Mouse (Mus musculus) CD8-positive naive resting alpha-beta T cell, adult 2 months (primary cell): ENCODE measurements around the gene Klf6.

Experiments
- DNase-seq, 2 experiments: peaks; one replicate each; pipeline ENCODE4 v3.0.0; 2022; ENCODE audit warnings: low read depth in 2 of 2, low spot score in 2 of 2

Gene Klf6

DNA sequence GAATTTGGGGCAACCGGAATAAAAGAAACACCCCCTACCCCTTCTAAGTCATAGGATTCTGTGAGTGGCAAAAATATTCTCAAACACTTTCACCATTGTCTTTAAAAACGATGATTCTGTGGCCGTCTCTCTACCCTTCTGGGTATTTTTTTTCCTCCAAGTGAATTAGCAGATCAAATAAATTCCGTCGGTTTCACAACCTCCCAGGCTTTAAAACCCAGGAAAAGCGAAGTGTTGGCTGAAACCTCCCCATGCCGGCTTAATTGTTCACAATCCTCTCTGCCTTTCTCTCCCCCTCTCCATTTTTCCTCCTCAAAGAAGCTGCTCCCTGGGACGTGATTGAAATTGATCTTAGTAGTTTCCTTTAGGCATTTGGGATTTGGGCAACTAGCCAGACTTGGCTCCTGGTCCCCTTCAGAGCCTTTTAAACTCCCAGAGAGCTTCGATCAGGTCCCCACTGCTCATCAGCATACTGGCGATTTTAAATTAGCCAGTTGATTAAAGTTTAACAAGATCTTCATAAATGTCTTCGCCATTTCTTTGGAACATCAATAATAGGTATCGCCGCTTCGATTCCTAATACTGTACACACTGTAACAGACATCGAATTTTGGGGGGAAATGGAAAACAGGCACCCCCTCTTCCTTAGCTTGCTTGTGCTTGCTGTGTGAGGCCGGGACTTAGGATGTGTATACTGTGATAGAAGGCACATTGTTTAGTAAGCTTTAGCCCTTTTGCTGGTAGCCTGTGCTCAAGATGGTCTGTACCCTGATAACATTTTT lies 1.5 kb downstream of the Klf6 start:
- no peak for DNase-seq

DNA sequence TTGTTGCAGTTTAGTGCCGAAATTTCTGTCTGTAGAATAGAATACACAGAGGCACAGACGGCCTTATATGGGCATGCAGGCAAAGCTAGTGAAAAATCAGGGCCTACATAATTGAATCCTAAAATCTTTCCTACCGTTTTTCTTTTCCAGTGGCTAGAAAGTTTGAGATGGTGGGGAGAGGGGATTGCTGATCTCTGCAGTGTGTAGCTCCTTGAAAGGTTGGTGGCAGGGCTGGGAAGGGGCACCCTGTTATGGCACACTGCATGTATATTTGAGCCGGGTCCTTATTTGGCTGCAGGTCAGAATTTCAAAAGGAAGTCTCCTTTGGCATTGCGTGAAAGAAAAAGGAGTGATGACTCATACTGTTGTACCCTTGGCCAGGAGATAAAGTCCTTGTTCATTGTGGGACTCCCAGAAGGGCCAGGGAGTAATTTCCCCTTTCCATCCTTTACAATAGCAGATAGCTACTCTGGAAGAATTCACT lies 2.2 kb downstream of the Klf6 start:
- no peak for DNase-seq

DNA sequence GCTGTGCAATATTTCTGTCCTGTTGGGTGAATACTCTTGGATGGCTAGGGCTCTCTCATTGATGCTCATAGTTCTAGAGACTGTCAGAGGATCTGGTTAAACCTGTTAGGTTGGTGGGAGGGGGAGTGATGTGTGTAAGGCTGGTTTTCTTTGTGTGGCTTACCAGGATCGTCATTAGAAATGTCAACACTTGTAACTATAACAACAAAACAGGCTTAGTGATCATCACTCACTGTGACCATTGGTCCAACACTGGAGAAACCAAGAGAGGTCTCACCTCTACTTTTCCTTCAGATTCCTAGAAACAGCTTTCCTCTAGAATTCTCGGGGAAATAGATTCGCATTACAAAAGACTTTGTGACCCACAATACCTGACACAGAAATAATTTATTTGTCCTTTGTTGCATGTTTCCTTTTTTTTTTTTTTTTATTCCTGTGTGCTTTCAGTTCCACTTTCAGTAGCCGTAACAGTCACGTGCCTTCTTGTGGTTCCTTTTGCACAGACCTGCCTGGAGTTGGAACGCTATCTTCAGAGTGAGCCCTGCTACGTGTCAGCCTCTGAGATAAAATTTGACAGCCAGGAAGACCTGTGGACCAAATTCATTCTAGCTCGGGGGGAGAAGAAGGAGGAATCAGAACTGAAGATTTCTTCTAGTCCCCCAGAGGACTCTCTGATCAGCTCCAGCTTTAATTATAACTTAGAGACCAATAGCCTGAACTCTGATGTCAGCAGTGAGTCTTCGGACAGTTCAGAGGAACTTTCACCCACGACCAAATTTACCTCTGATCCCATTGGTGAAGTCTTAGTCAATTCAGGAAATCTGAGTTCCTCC lies 3.2 kb downstream of the Klf6 start:
- DNase-seq = peak; percentile 54 to 65

- DNase-seq = no peak
Observed at GRCm38 (mm10) chr13:5865098-5865415, 3.8 kb downstream of the Klf6 start.

GRCm38 (mm10) chr13:5866091-5866490 lies 4.8 kb downstream of the Klf6 start:
- no peak for DNase-seq

- DNase-seq = no peak
Observed at GRCm38 (mm10) chr13:5866532-5866931, 5.2 kb downstream of the Klf6 start.

DNA sequence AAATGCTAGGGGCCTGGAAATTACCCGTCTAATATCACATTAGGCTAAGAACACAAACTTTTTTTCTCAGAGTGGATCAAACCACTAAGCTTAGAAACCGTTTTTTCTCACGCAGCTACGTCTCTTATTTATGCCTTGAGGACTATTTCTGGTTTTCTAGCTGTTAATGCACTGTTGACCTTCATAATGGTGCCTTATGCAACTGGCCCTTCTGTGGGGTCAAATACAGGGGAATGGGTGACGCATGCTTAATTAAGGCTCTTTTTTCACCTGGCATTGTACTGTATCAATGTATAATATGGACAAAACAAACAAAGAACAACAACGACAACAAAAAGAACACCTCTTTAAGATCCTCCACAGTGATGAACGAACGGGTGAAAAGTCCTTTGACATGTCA lies 7.1 kb downstream of the Klf6 start:
- DNase-seq = no peak

GRCm38 (mm10) chr13:5869433-5869832 lies 8.2 kb downstream of the Klf6 start:
- no peak for DNase-seq

GRCm38 (mm10) chr13:5869842-5870241 lies 8.6 kb downstream of the Klf6 start:
- no peak for DNase-seq

DNA sequence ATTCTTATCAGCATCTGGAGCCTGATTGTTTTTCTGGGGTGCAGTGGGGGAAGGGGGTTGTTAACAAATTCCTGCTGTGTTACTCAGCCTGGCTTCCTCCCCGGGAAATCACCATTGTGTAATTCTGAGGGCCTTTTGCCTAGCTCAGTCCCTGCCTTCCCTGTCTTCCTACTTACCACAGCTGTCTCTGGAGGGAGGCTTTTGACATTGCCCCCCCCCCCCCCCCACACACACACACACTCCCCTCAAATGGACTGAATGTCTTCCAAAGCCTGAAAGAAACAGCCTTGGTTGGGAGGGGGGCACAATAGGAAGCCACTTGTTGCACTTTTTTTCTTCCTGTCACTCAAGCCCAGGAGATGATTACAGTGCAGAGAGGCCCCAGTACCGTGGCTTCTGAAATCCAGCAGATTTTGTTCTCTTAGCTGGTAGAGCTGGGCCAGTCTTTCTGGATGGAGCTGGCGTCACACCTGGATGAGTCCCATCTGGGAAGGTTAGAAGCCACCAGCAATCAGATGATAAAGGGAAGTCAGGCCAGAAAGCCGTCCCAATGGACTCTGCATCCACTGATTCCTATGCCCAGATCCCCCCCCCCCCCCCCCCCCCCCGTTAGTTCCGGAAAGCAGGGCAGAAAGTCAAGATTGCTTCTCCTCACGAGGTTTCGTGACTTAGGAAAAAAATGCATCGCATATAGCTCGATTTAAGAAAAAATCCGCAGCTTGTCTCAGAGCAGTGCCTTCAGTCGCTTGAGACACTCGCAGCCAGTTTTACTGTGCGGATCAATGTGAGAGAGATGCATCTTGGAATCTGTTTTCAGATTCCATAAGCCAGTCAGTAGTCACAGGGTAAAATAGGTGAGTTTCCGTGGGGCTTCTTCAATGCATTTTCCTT lies 9.3 kb downstream of the Klf6 start:
- DNase-seq = peak in 1 of 2 experiments; percentile 18

DNA sequence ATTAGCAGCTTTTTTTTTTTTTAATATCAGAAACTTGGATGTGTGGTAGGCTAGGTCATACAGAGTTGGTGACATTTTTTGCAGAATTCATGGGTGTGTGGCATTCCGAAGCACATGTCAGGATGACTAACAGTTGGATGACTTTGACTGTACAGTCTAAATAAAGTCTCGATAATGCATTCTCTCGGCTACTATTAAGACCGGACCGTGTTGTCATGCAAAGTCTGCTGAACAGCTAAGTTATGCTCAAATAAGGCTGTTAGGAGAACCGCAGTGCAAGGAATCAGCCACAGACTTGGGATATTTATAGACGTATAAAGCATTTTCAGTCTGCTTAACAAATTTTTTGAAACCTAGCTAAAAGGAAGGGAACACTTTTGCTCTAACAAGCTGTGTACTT lies 10.1 kb downstream of the Klf6 start:
- no peak for DNase-seq

DNA sequence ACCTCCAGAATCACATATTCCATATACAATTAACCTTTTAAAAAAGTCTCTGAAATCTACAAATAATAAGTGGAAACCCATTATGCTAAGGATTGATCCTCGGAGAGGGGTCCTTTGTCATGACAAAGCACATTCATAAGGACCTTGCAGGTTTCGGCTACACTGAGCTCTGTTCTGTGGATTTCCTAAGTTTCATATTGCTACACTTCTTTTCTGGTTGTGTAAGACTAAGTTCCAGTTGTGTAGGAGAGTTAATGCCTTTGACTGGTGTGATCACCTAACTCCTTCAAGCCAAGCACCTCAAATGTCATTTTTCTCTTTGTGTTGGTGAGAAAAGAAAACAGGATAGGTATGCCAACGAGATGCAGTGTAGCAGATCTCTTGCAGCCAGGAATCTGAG lies 12.4 kb downstream of the Klf6 start:
- DNase-seq = no peak

DNA sequence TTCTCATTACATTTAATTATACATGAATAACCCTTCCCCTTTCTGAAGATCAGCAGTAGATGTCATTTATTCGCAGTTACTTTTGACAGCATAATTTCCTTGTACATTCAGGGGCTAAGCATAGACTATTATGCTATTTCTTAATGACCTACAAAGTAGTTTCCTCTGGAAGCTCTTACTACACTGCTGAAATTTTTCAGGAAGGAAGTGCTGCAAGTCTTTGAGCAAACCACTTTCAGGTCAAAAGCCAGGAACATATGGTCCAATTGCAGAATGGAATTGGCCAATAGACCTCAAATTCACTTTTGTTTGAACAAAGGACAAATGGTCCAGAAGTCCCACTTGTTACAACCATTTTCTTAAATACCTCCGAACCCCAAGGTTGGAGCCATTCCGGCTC lies 14.2 kb downstream of the Klf6 start:
- DNase-seq = no peak

- no peak for DNase-seq
Observed at GRCm38 (mm10) chr13:5878748-5879147, 17.5 kb downstream of the Klf6 start.

- no peak for DNase-seq
Observed at GRCm38 (mm10) chr13:5886810-5887209, 25.5 kb downstream of the Klf6 start.

DNA sequence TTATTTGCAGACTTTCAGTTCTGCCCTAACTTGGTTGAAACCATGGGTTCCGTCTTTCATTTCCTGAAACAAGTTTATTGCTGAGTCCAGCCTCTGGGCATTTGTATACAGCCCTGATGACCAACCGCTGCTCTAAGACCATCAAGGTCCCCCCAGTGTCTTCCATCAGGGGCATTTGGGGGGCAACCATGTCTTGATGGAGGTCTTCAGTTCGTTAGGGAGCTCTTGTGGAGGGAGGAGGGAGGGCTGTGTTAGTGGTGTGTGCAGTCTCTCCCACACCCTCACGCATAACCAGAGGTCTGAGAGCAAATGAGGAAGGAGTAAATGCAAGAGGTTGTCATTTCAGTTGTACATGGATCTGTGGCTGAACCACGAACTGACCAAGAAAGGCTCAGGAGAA lies 26.9 kb downstream of the Klf6 start:
- DNase-seq = no peak

GRCm38 (mm10) chr13:5888731-5889130 lies 27.4 kb downstream of the Klf6 start:
- DNase-seq = no peak

- DNase-seq = no peak
Observed at GRCm38 (mm10) chr13:5890035-5890434, 28.8 kb downstream of the Klf6 start.

DNA sequence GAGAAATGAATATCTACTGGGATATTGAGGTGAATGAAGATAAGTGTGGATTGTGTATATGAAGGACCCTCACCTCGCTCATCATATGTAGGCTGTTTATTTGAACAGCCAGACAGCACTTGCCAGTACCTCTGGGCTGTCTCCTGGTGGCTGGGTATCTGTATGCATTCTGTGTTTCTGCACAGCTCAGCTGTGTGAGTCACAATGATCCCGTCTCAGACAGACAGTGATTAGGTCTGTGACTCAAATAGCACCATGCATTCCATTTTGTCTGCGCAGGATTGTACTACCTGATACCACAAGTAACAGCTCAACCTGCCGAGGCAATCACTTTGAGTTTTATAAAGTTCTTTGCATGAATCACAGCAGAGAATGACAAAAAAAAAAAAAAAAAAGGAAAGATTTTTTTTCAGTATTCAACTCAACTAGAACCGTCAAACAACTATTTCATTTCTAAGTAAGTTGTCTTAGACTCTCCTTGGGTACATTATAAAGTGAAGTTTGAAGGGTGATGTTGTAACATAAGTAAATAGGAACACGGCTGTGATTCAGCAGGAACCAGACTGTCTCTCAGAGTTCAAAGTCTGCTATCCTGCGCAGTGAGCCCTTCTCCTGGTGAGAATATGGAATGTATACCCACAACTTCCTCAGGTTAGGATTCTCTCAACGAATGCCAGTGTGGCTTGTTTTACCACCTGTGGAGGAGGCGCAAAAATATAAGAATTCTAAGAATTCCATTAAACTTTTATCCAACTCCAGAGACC lies 31.6 kb downstream of the Klf6 start:
- no peak for DNase-seq

DNA sequence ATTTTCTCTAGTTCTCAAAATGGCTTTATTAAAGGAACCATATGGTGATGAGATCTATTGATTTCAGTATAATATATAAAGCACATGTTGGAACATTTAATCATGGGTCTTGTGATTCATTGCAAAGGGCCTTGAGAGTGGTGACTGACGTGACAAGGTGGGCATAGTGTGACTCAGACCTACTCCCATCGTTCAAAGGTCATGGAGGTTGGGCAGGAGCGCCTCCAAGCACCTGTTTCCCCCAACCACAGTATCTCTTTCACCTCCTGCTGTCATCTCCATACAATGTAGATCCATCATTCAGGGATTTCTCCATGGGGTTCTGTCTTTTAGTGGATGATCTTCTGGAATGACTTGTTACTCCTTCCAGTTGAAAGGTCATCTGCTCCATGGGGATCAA lies 33.6 kb downstream of the Klf6 start:
- DNase-seq = no peak

DNA sequence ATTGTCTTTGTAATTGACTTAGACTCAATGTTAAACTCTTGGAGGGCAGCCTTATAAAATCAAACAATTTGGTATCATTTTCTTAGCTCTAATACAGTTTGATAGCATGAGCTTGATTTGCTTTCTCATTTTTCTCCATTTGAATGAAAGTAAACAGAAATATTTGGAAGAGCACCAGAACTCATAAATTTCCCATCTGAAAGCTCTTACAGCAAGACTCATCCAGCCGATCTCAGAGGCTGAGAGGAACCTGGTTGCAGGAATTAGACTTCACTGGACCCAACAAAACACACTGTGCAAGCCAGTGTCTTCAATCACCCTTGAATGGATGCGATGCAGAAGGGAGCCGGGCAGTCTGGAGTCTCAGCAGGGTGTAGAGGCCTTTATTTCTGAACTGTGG lies 34.6 kb downstream of the Klf6 start:
- DNase-seq = no peak
